Mouse (Mus musculus): ENCODE results near the gene Chit1. TPM values are rescaled to one million over a fixed set of nuclear protein-coding genes. Genes with fewer than 3 reads are reported as not detected.

Gene Chit1
- 0.09 and 0.27 TPM in 2 replicates for polyA plus RNA-seq (2015; fragmentation: Nextera tagmentation; extraction: Ambion mirVana)

- ATAC-seq = no peak
- Histone ChIP-seq H3K9ac (replicated peaks) (no peak within 1 kb of the TSS), H3K4me2 (replicated peaks) (no peak within 1 kb of the TSS), H3K27me3 (0 out of 2 replicates have a peak, but pooled peaks cover 3% of the 10 kb centered on the region), H3K9me3 (no peaks in the 10 kb centered on the region), H3K27ac (no peak within 1 kb of the TSS), H3K4me1 (replicated peaks) (peaks cover 10% of the 10 kb centered on the region), H3K36me3 (no peaks in the 10 kb centered on the region), H3K4me3 (replicated peaks) (no peak within 1 kb of the TSS)
- 85% methylated on average over 4 of the region's 4 CpGs for WGBS
Measured at GRCm38 (mm10) chr1:134110979-134111378, at the start of gene Chit1. Chit1 (plus strand) TSS chr1:134111242.

- Histone ChIP-seq H3K27me3 (no peaks in the 10 kb centered on the region), H3K4me1 (replicated peaks) (peaks cover 76% of the 10 kb centered on the region), H3K36me3 (no peaks in the 10 kb centered on the region), H3K4me3 (replicated peaks) (no peak overlapping the region), H3K4me2 (replicated peaks) (peak overlapping the region; percentile 75), H3K27ac (peak overlapping the region; percentile 96), H3K9ac (replicated peaks) (no peak overlapping the region; the same call in 1 of the 2 replicates), H3K9me3 (no peaks in the 10 kb centered on the region)
- WGBS = 32% methylated on average over 3 of the region's 3 CpGs
- no peak for ATAC-seq
Measured at GRCm38 (mm10) chr1:134061915-134062314, 49.1 kb upstream of the Chit1 start.

GRCm38 (mm10) chr1:134062411-134063085 is 48.5 kb upstream of the Chit1 start:
- Histone ChIP-seq H3K27ac (peak overlapping the region; percentile 96), H3K4me1 (replicated peaks) (peaks cover 82% of the 10 kb centered on the region), H3K9ac (replicated peaks) (0 out of 2 replicates have a peak overlapping the region, but pooled peaks have one; percentile 53), H3K9me3 (no peaks in the 10 kb centered on the region), H3K4me3 (replicated peaks) (0 out of 2 replicates have a peak overlapping the region, but pooled peaks have one; percentile 1), H3K4me2 (replicated peaks) (peak overlapping the region; percentile 75), H3K36me3 (no peaks in the 10 kb centered on the region), H3K27me3 (no peaks in the 10 kb centered on the region)
- ATAC-seq = peak; percentile 51
- 3% methylated on average over 11 of the region's 11 CpGs for WGBS

DNA sequence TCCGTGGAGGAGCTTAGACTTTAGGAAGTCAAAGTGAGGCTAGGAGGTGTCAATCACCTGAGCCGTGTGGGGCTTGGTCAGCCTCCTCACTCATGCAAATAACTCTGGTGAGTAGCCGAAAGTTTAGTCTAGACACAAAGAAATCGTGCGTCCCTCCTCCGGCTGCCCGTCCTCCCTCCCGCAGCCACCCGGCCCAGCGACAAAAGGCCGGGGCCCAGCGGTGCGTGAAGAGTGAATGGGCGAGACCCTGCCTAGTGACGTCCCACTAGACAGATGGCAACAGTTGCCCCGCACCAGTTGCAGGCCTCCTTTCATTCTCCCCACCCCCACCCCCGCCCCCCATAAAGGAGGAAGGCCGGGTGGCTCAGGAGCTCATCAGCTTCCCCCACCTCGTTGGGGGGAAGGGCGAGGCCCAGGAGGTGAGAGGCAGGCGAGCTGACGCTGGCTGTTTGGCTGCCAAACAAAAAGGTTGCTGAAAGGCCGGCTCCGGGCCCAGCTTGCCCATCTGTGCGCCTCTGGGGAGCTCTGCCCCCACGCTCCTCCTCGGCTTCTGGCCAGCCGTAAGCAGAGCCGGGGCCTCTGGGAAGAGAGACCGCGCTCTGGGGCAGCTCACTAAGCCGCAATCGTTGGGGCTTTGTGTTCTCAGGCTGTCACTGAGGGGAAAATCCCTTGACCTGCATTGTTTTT is 47.8 kb upstream of the Chit1 start:
- ATAC-seq = peak; percentile 80
- Histone ChIP-seq H3K9me3 (no peaks in the 10 kb centered on the region), H3K27ac (peak overlapping the region; percentile 96), H3K9ac (replicated peaks) (peak overlapping the region; percentile 53; the same call in 1 of the 2 replicates), H3K4me3 (replicated peaks) (0 out of 2 replicates have a peak overlapping the region, but pooled peaks have one; percentile 1), H3K4me2 (replicated peaks) (peak overlapping the region; percentile 75), H3K36me3 (no peaks in the 10 kb centered on the region), H3K4me1 (replicated peaks) (peaks cover 89% of the 10 kb centered on the region), H3K27me3 (no peaks in the 10 kb centered on the region)
- WGBS = under 1% methylated on average over 33 of the region's 33 CpGs

GRCm38 (mm10) chr1:134063773-134064125 is 47.3 kb upstream of the Chit1 start:
- H3K36me3 ChIP-seq = no peaks in the 10 kb centered on the region
- peak overlapping the region; percentile 96 for H3K27ac ChIP-seq
- H3K9me3 ChIP-seq = no peaks in the 10 kb centered on the region
- peak overlapping the region; percentile 75 for H3K4me2 ChIP-seq (replicated peaks)
- 3% methylated on average over 9 of the region's 9 CpGs for WGBS
- peak; percentile 12 for ATAC-seq
- H3K4me1 ChIP-seq (replicated peaks) = peaks cover 90% of the 10 kb centered on the region
- no peaks in the 10 kb centered on the region for H3K27me3 ChIP-seq
- H3K4me3 ChIP-seq (replicated peaks) = no peak overlapping the region
- H3K9ac ChIP-seq (replicated peaks) = peak overlapping the region; percentile 50; the same call in 1 of the 2 replicates

DNA sequence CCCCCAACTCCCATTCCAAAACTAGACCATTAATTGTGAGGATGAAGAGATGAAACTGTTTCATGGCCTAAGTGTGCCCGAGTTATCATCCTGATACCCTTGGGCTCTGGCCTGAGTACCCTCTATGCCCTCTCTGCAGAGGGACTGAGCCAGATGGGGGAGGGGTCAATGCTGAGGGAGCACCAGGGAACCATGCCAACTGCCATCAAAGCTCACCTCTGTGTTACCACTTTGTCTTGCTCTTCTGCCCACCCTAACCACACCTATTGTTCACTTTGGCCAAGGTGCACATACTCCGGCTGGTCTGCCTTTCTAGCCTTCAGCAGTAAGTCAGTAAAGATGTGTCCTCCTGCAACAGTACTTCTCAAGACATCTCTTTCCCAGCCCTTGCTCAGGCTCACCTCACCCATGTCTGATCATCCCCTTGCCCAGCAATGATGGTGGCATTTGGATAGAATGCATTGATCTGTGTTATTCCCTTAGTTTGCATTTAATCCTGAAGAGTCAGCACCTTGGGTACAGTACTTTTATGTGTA is 46.7 kb upstream of the Chit1 start:
- 68% methylated on average over 2 of the region's 2 CpGs for WGBS
- Histone ChIP-seq H3K27me3 (no peaks in the 10 kb centered on the region), H3K4me3 (replicated peaks) (no peak overlapping the region), H3K4me1 (replicated peaks) (peaks cover 86% of the 10 kb centered on the region), H3K9ac (replicated peaks) (0 out of 2 replicates have a peak overlapping the region, but pooled peaks have one; percentile 11), H3K4me2 (replicated peaks) (peak overlapping the region; percentile 75), H3K36me3 (no peaks in the 10 kb centered on the region), H3K9me3 (no peaks in the 10 kb centered on the region), H3K27ac (peak overlapping the region; percentile 96)
- no peak for ATAC-seq

GRCm38 (mm10) chr1:134065241-134065809 is 45.7 kb upstream of the Chit1 start:
- Histone ChIP-seq H3K4me3 (replicated peaks) (no peak overlapping the region), H3K27me3 (no peaks in the 10 kb centered on the region), H3K36me3 (no peaks in the 10 kb centered on the region), H3K4me1 (replicated peaks) (peaks cover 83% of the 10 kb centered on the region), H3K27ac (peak overlapping the region; percentile 96), H3K4me2 (replicated peaks) (no peak overlapping the region), H3K9ac (replicated peaks) (no peak overlapping the region), H3K9me3 (no peaks in the 10 kb centered on the region)
- 66% methylated on average over 4 of the region's 4 CpGs for WGBS
- ATAC-seq = no peak

DNA sequence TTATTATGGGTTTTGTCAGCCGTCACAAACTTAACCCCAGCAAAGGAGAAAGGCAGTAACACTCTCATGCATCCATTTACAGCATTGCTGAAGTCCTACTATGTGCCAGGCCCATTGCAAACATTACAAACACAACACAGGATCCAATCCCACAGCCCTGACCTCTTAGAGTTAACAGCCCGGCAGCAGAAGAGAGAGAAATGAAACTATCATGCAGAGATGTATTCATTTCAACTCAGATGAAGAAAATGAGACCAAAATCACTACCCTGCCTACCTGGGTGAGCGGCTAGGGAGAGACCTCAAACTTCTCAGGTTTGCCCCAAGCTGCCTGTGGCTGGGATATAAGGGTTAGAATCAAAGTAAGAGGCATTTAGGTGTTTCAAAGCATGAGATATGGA is 44.5 kb upstream of the Chit1 start:
- H3K9ac ChIP-seq (replicated peaks) = no peak overlapping the region
- WGBS = 61% methylated on average over 3 of the region's 3 CpGs
- peak overlapping the region; percentile 52 for H3K27ac ChIP-seq
- no peaks in the 10 kb centered on the region for H3K36me3 ChIP-seq
- H3K4me2 ChIP-seq (replicated peaks) = 0 out of 2 replicates have a peak overlapping the region, but pooled peaks have one; percentile 14
- no peak overlapping the region for H3K4me3 ChIP-seq (replicated peaks)
- H3K27me3 ChIP-seq = no peaks in the 10 kb centered on the region
- ATAC-seq = no peak
- no peaks in the 10 kb centered on the region for H3K9me3 ChIP-seq
- peaks cover 85% of the 10 kb centered on the region for H3K4me1 ChIP-seq (replicated peaks)

- Histone ChIP-seq H3K4me3 (replicated peaks) (no peak overlapping the region), H3K36me3 (no peaks in the 10 kb centered on the region), H3K4me2 (replicated peaks) (0 out of 2 replicates have a peak overlapping the region, but pooled peaks have one; percentile 14), H3K27ac (peak overlapping the region; percentile 52), H3K4me1 (replicated peaks) (peaks cover 85% of the 10 kb centered on the region), H3K9ac (replicated peaks) (no peak overlapping the region), H3K9me3 (no peaks in the 10 kb centered on the region), H3K27me3 (no peaks in the 10 kb centered on the region)
- ATAC-seq = peak; percentile 5; the same call in 1 of the 2 replicates
- 6% methylated on average over 8 of the region's 8 CpGs for WGBS
Measured at GRCm38 (mm10) chr1:134067143-134067619, 43.9 kb upstream of the Chit1 start.

- peak overlapping the region; percentile 79 for H3K27ac ChIP-seq
- H3K4me1 ChIP-seq (replicated peaks) = peaks cover 84% of the 10 kb centered on the region
- H3K27me3 ChIP-seq = no peaks in the 10 kb centered on the region
- no peak for ATAC-seq
- H3K4me2 ChIP-seq (replicated peaks) = no peak overlapping the region
- no peak overlapping the region for H3K4me3 ChIP-seq (replicated peaks)
- WGBS = 63% methylated on average over 8 of the region's 8 CpGs
- H3K9me3 ChIP-seq = no peaks in the 10 kb centered on the region
- H3K36me3 ChIP-seq = 0 out of 2 replicates have a peak, but pooled peaks cover 5% of the 10 kb centered on the region
- no peak overlapping the region for H3K9ac ChIP-seq (replicated peaks)
Measured at GRCm38 (mm10) chr1:134070099-134070669, 40.9 kb upstream of the Chit1 start.

GRCm38 (mm10) chr1:134071411-134072018 is 39.5 kb upstream of the Chit1 start:
- 21% methylated on average over 10 of the region's 10 CpGs for WGBS

More at GRCm38 (mm10) chr1:134071411-134072018, 39.5 kb upstream of the Chit1 start:
- peaks cover 10% of the 10 kb centered on the region; the same call in 1 of the 2 replicates for H3K36me3 ChIP-seq
- H3K4me3 ChIP-seq (replicated peaks) = no peak overlapping the region
- H3K9ac ChIP-seq (replicated peaks) = no peak overlapping the region; the same call in 1 of the 2 replicates
- no peaks in the 10 kb centered on the region for H3K9me3 ChIP-seq
- H3K27ac ChIP-seq = peak overlapping the region; percentile 79
- H3K4me1 ChIP-seq (replicated peaks) = peaks cover 84% of the 10 kb centered on the region
- no peaks in the 10 kb centered on the region for H3K27me3 ChIP-seq
- ATAC-seq = peak; percentile 40; the same call in 1 of the 2 replicates
- H3K4me2 ChIP-seq (replicated peaks) = no peak overlapping the region
